Mouse (Mus musculus) neutrophil, adult 5-6 weeks (primary cell): ENCODE data around the gene Acad9. TPM values are rescaled to one million over a fixed set of nuclear protein-coding genes. Genes with fewer than 3 reads are reported as not detected.
"Not testable (repeated sequence)": the region's sequence is repeated elsewhere in the genome, so short reads cannot be mapped to it uniquely, and the experiment has no call there.

Experiments
- ATAC-seq: fragments of 151-379, 151-347 bp; 2 replicates; pipeline ENCODE4 v1.8.0; 2017; ENCODE audit warnings: mild to moderate bottlenecking, moderate TSS enrichment; ENCODE audit not compliant: insufficient number of reproducible peaks, poor library complexity, low FRiP score, severe bottlenecking; ENCODE audit errors: extremely low read depth
- total RNA-seq: library from RNA; stranded (forward); fragments of 200-1000 nt; gene quantifications from 2 replicates; pipeline ENCODE4 v1.2.3, GENCODE M21; 2017

The Acad9 gene
- total RNA-seq, 1 experiment from 2014 or later, result 19.4 TPM

DNA sequence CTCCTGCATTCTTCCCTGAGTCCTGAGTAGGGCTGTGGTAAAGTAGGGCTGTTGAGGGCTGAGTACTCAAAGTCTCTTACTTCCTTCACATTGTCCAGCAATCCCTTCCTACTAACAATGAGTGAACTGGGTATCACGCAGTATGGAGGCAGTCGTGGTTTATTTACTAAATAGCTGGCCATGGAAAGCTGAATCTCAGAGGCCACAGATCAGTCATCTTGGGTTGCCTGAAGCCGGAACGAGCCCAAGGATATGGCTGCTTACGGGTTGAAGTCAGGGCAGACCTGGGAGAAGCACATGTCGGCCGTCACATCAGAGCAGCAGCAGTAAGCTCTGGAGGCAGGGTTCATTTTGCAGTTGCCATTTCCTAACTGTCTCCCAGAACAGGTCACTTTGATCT, 17.6 kb downstream of the Acad9 start:
- no peak for ATAC-seq

DNA sequence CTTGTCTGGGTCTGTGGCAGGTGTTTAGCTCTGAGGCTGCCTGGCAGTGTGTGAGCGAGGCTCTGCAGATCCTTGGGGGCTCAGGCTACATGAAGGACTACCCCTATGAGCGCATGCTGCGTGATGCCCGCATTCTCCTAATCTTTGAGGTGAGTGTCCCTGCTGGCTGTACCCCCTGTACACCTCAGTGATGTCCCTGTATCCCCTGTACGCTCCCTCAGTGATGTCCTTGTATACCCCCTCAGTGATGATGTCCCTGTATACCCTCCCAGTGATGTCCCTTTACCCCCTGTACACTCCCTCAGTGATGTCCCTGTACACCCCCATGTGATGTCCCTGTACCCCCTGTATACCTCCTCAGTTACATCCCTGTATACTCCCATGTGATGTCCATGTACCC, 19.6 kb downstream of the Acad9 start:
- no peak for ATAC-seq

DNA sequence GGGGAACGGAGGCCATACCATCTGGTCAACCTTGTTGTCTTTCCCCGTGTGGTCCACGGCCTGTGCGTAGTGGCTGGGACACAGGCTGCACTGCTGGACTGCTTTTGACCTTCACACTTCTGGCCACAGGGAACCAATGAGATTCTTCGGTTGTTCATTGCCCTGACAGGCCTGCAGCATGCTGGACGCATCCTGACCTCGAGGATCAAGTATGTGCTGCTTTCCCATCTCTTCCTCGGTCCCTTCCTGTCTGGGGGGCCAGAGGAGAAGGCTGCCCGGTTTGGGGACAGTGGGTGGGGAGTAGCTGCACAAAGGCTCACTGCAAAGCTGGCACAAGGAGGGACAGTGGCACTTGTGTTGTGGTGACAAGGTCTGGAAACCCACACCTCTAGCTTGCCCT, 21.8 kb downstream of the Acad9 start:
- no peak for ATAC-seq

DNA sequence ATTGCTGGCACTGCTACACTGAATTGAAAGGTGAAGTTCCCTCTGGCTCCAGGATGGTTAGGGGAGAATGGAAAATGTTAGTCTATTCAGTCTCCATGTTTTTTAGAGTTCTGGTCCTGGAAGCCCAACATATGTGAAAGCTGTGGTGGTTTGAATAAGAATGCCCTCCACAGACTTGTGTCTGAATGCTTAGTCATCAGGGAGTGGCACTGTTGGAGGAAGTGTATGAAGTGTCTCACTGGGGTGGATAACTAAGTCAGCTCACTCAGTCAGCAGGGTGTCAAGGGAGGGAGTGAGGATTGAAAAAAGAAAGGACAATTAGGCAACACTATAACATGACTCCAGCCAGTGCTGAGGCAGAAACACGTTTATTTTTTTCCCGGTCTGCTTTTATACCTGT, 29.6 kb downstream of the Acad9 start:
- ATAC-seq, result no peak

DNA sequence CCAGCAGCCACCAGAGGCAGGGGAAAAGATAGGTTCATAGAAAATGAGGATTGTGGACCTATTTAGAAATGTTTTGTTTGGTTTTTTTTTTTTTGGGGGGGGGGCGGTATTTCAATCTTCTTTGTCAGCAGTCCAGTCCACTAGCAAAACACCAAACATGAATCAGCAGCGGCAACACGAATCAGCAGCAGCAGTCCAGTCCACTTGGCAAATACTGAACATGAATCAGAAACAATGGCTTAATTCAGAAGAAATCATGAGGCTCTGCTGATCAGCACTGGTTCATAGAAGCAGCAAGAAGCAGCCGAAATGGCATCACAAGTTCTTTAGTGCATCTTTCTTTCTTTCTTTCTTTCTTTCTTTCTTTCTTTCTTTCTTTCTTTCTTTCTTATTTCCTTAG, 50.3 kb downstream of the Acad9 start:
- ATAC-seq, result no peak

DNA sequence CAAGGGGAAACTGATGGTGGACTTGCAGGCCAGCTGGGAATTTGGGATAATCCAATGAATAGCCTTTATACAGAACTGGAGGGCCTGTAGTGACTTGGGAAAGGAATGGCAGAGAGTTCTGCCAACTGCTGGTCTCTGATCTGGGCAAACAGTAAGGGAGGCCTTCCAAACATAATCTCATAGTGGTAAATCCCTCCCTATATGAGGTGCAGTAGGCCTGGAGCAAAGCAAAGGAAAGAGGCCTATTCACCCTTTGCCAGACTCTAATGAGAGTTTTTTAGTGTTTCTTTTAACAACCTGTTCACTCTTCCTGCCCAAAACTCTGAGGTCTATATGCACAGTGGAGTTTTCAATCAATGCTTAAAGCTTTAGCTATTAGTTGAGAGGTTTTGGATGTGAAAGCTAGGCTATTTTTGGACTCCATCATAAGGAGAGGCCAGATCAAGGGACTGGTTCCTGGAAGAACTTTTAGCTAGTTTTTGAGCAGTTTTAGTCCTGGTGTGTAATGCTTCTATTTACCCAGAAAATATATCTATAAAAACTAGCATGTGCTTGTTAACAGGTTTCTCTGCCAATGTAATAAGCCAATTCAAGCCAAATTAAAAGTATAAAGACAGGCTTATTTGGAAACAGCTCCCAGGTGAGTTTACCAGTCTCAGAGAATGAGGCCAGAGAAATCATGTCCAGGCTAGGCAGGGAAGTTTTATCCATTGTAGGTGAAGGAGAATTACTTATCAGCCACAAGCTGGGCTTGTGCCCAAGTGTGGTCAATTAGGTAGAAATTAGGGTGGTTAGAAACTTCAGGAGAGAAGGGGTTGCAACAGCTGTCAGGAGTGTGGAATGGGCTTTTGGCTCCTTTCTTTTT, 54.1 kb downstream of the Acad9 start:
- ATAC-seq, result no peak

DNA sequence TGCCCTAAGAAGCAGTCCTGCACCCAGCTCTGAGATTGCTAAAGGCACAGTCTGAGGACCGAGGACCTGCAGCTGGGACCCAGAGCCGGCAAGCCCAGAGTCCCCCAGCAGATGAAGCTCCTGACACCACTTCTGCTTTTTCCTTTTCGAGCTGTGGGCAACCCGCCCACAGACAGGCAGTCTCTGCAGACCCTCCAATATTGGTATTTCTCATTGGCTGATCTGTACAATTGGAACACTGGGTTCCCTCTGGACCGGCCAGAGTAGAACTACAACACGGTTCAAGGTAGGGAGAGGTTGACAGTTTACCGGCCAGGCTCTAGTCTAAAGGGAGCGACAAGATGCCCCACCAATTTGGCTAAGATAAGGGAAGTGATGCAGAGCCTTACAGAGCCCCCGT, 60.4 kb downstream of the Acad9 start:
- ATAC-seq, result not testable (repeated sequence)

DNA sequence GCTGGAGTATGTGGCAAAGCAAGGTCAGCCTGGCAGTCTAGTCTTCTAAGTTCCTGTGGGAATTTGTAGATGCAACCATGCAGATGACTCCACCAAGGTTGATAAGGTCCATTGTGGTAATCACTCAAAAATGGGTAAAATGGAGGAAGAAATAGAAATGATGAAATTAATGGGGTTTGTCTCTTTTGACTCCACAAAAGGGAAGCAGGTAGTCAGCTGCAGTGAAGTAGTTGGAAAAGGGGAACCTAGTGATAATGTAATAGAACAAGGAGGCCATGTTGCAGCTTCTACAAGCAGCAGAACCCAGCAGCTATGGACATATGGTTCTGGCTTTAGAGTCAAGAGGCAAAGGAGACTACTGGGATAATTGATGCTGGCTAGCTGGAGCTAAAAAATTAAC, 70.4 kb downstream of the Acad9 start:
- no peak for ATAC-seq

DNA sequence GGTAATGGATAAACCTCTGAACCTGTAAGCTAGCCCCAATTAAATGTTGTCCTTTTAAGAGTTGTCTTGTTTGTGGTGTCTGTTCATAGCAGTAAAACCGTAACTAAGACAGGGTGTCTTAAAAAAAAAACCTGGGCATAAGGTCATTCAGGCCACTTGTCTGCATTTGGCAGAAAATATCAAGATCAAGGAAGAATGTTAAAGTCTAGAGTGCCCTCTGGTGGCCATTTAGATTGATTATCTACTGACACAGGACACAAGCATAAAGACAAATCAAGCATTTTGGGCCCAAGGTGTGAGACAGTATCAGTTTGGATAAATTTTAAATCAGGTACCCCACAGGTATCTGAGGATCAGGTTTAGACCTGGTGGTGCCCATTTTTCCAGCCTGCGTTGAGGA, 71.8 kb downstream of the Acad9 start:
- ATAC-seq, result no peak

DNA sequence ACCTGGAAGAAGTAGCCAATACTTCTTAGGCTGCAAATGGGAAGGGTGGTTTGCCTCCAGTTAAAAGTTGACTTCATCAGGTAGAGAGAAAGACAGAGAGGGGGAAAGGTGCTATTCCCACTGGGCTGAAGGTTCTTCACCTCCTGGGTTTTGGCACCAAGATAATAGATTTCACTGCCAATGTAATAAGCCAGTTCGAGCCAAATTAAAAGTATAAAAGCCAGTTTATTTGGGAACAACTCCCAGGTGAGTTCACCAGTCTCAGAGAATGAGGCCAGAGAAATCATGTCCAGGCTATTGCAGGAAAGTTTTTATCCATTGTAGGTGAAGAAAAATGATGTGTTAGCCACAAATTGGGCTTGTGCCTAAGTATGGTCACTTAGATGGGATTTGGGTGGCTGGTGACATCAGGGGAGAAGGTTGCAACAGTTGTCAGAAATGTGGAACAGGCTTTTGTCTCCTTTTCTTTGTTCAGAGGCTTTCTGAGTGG, 72.4 kb downstream of the Acad9 start:
- ATAC-seq, result no peak

DNA sequence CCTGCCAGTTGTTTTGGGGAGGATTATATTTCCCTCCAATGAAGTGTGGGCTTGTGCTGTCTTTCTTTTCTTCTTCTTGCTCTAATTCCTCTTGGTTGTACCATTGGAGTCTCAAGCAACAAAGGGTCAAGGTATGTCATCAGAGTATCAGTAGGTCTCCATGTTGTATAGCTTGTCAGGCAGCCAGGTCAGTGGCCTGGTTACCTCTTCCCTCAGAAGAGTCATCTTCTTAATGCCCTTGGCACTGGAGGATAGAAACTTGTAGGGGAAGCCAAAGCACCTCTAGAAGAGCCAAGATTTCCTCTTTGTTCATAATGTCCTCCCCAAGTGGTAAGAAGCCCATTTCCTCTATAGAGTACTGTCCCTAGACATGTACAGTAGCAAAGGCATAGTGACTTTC, 73.2 kb downstream of the Acad9 start:
- no peak for ATAC-seq

Other genes starting within 250 kb of the Acad9 start
- gene Dcun1d1, start 128.5 kb upstream of the Acad9 start, total RNA-seq, result 137 and 142 TPM in 2 replicates
- 18.6 and 23.6 TPM in 2 replicates for gene Mccc1, start 65.3 kb upstream of the Acad9 start, total RNA-seq
- gene Ccdc144b, start 12.4 kb upstream of the Acad9 start, total RNA-seq, result 0.12 TPM in 1 of 2 replicates, not detected in the other
- 3.0 and 3.2 TPM in 2 replicates for gene D3Ertd254e, start 85.0 kb downstream of the Acad9 start, total RNA-seq
- not detected in 2 replicates for gene Qrfpr, start 156.3 kb downstream of the Acad9 start, total RNA-seq